Mouse (Mus musculus) retina, adult 2 months (tissue): ENCODE measurements at regions not wholly inside any gene's neighbourhood (a gene's known extent, or its start where the extent isn't known, plus 50 kb on each side); places are given as distances from the start of the nearest gene placed in this dataset.

Source experiments
- DNase-seq: peaks from one replicate; pipeline ENCODE4 v3.0.0-alpha.2; 2012; ENCODE audit warnings: low read depth, low spot score

DNA sequence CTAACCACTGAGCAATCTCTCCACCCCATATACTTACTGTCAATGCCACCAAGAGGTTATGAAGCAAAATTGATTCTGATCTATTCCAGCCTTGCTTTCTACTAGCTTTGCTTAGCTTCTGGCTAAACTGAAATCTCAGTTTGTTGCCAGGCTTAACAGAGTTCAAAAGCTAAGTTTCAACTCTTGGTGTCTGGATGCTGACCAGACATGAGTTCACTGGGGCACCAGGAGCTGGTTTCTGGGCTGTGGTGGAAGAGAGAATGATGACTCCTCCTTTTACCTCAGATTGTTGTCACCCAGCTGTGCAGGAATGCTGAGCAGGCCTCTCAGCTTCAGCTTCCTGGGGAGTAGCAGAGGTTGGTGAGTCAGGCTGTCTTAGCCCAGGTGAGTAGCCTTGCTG, 464.1 kb upstream of the Nrp1 start:
- DNase-seq = no peak

DNA sequence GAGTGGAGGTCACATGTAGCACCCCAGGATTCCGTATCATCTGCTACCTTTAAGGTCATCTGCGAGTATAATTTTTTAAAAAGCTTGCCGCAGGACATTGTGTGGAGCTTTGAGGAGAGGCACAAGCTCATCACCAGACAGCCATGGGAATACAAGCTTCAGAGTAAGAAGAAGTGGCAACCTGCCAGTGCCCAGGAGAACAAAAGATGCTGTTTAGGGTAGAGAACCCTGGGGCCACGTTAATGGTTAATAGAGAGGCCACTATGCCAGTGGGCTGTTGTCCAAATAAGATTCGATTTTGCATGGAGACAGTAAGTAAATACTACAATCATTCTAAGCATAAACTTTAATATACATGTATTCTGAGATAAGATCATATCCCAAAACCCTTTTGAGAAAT, 450.0 kb upstream of the Nrp1 start:
- DNase-seq = no peak

- DNase-seq = no peak
These were observed 448.8 kb upstream of the Nrp1 start for GRCm38 (mm10) chr8:127909580-127909979.

DNA sequence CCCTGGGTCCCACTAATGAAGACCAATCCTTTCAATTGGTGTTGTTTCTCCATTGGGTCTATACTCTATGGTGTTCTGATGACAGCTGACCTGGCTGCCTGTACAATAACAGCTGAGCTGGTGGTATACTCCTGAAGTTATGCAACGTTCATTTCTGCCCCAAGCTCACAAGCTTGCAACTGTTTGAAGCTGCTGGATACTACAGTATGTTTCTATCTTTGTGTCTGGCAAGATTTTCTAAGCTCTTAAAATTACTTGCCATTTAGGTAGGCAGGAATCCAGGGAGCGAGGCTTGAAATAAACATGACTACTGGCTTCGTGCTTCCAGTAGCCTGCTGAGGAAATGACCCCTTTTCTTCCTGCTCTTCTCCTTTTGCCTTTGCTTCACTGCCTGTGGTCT, 444.3 kb upstream of the Nrp1 start:
- DNase-seq = no peak

DNA sequence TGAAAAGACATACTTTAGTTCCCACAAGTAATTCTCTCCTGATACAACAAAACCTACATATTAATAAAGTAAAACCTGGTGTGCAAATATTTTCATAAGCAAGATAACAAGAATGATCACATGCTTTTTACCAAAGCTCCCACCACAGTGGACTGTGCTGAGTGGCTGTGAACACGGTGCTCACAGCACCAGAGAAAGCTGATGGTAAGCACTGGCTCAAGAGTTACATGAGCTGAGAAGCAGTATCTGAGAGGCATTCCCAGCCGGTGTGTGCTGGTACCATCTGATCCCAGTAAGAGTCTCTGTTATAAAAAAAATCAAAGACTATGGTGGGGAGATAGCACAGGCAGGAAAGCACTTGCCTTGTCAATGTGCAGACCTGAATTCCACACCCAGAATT, 443.5 kb upstream of the Nrp1 start:
- DNase-seq = no peak

- DNase-seq = no peak
These were observed 442.8 kb upstream of the Nrp1 start for GRCm38 (mm10) chr8:127915591-127916028.

DNA sequence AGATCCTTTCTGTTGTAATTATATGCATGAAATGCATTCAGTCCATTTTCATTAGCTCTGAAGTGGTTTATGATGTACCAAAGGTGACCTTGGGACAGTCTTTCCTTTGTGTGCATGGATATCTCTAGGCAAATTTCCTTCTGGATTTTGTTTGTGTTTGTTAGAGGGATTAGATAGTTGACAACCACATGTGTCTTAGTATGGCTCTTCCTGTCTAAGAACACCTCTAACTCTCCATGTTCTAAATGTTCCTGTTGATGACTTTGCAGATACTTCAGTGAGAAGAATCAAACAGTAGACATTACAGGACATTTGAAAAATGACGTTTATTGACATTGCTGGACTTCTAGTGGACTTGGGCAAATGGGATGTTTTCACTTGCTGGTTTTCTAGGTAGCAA, 436.5 kb upstream of the Nrp1 start:
- DNase-seq = no peak

DNA sequence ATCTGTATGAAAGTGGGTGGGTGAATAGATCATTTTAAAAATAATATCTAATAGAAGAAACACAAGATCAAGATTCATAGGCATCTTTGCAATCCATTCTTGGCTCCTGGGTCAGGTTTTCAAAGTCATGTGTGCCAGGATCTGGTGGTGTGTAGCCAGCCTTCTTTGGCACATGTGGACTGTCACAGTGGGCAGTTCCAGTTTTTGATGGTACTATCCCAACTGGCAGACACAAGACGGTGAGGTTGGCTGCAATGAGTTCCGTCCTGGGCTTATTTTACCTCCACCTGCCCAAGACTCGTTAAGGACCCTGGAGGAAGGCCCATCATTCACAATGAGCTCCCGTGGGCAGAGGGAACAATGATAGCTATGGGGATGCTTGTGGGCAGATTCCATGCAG, 435.1 kb upstream of the Nrp1 start:
- no peak for DNase-seq

GRCm38 (mm10) chr8:127932276-127932675, 426.1 kb upstream of the Nrp1 start:
- DNase-seq = no peak

- no peak for DNase-seq
These were observed 421.5 kb upstream of the Nrp1 start for GRCm38 (mm10) chr8:127936792-127937435.

DNA sequence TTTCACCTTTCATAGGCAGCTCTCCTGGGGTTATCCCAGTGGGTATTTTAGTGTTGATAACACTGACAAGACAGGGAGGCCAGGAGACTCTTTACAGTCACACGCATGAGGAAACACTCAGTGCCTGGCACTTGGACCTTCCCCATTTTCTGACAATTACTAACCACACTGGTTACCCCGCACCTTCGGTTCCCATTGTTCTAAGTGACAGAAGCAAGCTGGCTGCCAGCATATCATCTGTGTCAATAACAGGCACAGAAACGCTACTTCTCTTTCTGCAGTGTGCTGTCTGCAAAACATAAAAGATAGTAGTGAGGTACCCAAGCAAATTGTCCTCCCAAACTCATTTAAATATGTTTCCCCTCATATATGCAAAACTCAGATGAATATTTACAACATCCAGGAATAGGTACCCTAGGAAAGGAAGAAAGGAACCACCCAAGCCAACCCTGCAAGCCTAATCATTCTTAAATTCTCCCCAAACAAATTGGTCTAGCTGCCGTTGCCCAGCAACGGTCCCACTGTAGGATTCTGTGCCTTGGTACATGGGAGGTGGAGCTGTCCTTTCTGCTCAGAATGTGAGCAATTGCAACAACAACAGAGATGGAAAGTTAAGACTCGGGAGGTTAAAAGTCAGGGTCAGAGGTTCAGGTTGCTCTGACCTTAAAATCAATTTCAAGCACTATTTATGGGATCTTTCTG, 419.0 kb upstream of the Nrp1 start:
- DNase-seq = no peak

DNA sequence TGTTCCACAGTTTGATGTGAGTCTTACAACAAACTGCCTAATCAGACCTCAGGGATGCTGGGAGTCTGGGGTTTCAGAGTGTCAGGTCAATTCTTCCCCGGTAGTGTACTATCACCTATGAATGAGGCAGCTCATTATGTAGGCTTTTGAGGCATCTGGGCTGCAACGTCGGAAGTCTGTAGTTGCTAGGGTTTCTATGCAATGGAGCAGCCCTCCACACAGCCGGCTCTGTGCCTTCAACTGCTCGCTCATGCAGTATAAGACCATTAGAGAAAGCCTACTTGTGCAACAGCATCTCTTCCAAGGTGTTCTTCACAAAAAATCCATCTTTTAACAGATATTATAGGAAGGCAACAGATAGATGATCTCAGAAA, 418.4 kb upstream of the Nrp1 start:
- no peak for DNase-seq

GRCm38 (mm10) chr8:127942319-127942718, 416.1 kb upstream of the Nrp1 start:
- DNase-seq = no peak

DNA sequence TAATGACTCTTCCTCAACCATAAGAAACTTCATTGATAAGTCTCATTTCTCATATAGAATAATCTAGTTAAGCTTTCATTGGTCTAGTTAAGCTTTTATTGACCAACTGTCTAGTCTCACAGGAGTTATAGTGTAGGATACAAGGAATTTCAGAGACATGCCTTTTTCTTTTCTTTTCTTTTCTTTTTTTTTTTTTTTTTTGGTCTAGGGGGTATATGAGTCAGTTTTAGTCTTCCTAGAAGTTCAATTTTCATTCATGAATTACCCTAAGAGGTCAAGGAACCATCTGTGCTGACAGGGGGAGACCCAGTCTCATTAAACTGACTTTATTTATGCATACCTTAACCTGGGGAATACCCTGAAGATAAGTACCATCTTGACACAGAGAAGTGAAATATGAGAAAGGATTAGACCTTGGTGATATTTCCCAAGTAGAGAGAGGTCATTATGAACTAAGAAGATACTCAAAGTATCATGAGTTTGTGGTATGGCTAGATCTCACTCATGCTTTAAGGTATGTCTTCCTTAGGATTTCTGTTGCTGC, 413.4 kb upstream of the Nrp1 start:
- no peak for DNase-seq

GRCm38 (mm10) chr8:127957571-127957970, 400.8 kb upstream of the Nrp1 start:
- no peak for DNase-seq

DNA sequence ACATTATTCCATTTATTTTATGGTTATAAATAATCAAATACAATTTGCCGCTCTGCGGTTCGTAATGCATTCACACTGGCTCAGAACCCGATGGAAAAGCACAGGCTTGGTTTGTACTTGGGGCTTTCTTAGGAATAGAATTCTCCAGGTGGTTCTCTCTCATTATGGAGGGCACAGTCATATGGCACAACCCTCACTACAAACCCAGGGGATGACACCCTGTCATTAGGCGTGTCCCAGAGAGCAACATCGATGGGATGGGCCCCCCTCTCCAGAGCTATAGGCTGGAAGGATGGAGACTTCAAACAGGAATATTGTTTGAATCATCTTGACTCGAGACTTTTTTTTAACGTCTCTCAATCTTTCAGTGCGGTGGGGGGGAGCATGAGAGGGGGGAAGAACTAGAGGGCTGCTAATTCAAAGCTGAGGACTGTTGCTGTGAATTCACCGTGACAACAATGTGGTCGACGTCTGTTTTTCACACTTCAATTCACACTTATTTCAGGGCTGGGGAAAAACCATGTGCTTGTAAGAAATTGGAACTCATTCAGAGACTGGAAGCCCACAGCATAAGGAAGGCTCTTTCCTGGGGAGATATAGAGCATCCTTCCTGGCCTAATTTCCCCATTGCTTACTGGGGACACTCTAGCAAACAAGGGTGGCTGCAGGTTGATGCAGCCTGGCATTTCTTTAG, 399.9 kb upstream of the Nrp1 start:
- DNase-seq = no peak

GRCm38 (mm10) chr8:127962862-127963261, 395.5 kb upstream of the Nrp1 start:
- DNase-seq = no peak

- no peak for DNase-seq
These were observed 394.8 kb upstream of the Nrp1 start for GRCm38 (mm10) chr8:127963625-127964024.

DNA sequence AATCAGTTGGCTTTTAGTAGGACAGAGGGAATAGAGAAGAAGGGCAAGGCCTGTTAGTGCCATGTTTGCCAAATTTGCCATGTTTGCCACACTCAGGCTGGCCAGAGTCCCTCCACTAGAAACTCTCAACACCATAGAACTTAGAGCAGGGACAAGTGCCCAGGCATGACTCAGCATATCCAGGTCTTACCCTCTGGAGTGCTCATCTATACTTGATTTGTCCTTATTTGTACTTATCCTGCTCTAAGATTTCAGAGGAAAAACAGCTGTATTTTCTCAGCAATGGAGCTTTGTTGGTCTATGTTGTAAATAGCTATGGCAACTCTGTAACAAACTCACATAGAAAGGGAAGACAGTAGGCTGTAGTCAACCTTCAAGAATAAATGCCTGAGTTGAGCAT, 393.6 kb upstream of the Nrp1 start:
- no peak for DNase-seq

- no peak for DNase-seq
These were observed 393.1 kb upstream of the Nrp1 start for GRCm38 (mm10) chr8:127965341-127965740.

DNA sequence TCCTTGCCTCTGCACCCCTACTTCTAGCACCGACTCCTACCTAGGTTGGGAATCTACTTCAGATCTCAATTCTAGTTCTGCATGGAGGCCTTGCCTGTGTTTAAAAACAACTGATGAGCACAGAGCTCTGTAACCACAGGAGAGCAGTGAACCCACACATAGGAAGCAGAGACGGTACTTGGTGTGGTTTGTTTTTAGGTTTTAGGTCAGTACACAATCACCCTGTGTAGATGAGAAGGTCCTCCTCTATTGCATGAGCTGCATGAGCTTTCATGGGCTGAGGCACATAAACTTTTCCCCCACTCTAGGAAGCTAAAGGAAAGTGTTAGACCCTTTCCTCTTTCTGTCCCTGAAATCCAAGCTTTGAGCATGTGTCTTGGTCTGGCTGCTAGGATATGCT, 390.4 kb upstream of the Nrp1 start:
- DNase-seq = no peak

- DNase-seq = no peak
These were observed 385.2 kb upstream of the Nrp1 start for GRCm38 (mm10) chr8:127973194-127973593.

DNA sequence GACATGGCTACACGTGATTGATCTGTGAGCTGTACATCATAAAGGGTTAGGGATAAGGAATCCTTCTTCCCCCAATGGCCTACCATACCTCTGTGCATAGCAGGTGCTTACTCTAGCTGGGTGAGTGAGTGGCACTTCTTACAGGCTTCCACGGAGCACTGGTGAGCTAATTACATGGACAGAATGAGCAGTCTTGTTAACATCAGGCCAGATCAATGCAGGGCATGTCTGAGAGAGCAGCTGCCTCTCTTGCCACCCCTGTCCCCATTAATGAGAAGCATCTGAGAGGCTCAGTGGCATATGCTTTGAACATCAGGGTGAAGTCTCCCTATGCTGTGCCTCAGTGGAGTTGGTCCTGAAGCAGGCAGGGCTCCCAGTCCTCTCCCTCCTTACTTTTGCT, 380.7 kb upstream of the Nrp1 start:
- DNase-seq = no peak
